9 mouse cellular contexts compared by ENCODE assay signal in the genomic region with DNA sequence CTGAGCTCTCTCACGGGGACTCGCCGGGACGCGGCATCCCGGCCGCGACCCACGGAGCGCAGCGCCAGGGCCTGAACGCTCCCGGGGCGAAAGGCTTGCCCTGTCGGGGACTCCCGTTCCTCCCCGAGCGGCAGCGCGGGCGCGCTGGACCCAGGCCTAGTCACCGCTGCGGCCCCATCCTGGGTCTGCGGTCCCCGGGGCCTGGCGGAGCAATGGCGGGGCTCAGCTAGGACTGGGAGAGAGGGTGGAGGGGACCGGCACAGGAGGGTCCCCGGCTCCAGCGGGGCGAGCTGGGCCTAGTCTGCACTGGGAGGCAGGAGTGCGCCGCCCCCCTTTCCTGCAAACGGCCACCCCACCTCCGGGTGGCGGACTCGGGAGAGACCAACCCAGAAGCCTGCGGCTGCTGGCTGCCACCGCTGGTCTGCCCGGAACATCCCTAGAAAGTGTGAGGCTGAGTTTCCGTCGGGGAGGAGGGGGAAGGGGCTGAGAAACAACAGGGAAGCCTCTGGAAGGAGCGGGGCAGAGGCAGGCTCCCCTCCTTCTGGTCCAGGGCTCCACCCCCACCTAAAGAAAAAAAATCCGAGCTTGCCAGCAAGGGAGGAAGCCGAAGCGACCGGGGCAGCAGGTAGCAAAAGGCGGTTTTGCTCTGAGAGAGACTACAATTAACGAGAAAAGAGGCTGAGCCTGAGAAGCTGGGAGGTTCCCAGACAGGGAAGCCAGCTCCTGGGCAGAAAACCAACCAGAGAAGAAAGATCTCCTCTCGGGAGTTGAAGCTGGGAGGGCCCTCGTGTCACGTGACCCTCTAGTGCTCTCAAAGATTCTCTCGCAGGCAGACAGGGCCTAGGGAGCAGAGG.
DNase-seq lines count a peak whose midpoint lies in the region; ATAC-seq and TF ChIP-seq lines count a peak whose summit lies in the region.
"Had no signal": no experiment of that assay in that cellular context is flagged by ENCODE, and none has a peak within 500 bp of the region (broad histone marks: within the 10 kb centered on the region; RNA-seq: fewer than 3 reads in every experiment).

No protein-coding gene starts in this region.

- H3K36me3 ChIP-seq in megakaryocyte, embryonic 14.5 days (replicated peaks; ENCODE audit: low read length), result no peaks in the 10 kb centered on the region
- H3K36me3 ChIP-seq in embryonic facial prominence, embryonic 12.5 days, result no peaks in the 10 kb centered on the region
- no peaks in the 10 kb centered on the region for H3K36me3 ChIP-seq in limb, embryonic 13.5 days
- no peaks in the 10 kb centered on the region for H3K36me3 ChIP-seq in midbrain, postnatal 0 days (ENCODE audit: insufficient read depth, low read length)
- no peaks in the 10 kb centered on the region for H3K36me3 ChIP-seq in stomach, embryonic 15.5 days
- H3K36me3 ChIP-seq: G1E had no signal

- peaks cover 69% of the 10 kb centered on the region for H3K4me1 ChIP-seq in megakaryocyte, embryonic 14.5 days
- peaks cover 23% of the 10 kb centered on the region for H3K4me1 ChIP-seq in embryonic facial prominence, embryonic 12.5 days
- peaks cover 28% of the 10 kb centered on the region for H3K4me1 ChIP-seq in limb, embryonic 13.5 days
- H3K4me1 ChIP-seq in midbrain, postnatal 0 days (ENCODE audit: insufficient read depth, low read length), result peaks cover 9% of the 10 kb centered on the region; the same call in 1 of the 2 replicates
- H3K4me1 ChIP-seq in stomach, embryonic 15.5 days, result peaks cover 14% of the 10 kb centered on the region

- ATAC-seq in megakaryocyte, adult 5-6 weeks (ENCODE audit: poor library complexity, severe bottlenecking), result no peak
- ATAC-seq in embryonic facial prominence, embryonic 12.5 days (ENCODE audit: insufficient number of reproducible peaks, insufficient read depth, low FRiP score, low TSS enrichment), result peak; percentile 79
- peak; percentile 81 for ATAC-seq in limb, embryonic 13.5 days (ENCODE audit: low FRiP score, low read depth)
- ATAC-seq in midbrain, postnatal 0 days (ENCODE audit: low FRiP score), result peak; percentile 81
- peak; percentile 79 for ATAC-seq in stomach, embryonic 15.5 days (ENCODE audit: insufficient read depth, low FRiP score, low read depth)

- H3K27ac ChIP-seq in embryonic facial prominence, embryonic 12.5 days, result peak overlapping the region; percentile 100
- H3K27ac ChIP-seq in limb, embryonic 13.5 days, result peak overlapping the region; percentile 98
- H3K27ac ChIP-seq in midbrain, postnatal 0 days (ENCODE audit: low read depth, low read length), result peak overlapping the region; percentile 100
- H3K27ac ChIP-seq in stomach, embryonic 15.5 days, result peak overlapping the region; percentile 99

- H3K27me3 ChIP-seq in megakaryocyte, embryonic 14.5 days (replicated peaks), result peaks cover 64% of the 10 kb centered on the region
- no peaks in the 10 kb centered on the region for H3K27me3 ChIP-seq in embryonic facial prominence, embryonic 12.5 days
- H3K27me3 ChIP-seq in limb, embryonic 13.5 days, result peaks cover 13% of the 10 kb centered on the region
- H3K27me3 ChIP-seq in midbrain, postnatal 0 days (ENCODE audit: insufficient read depth, low read length), result no peaks in the 10 kb centered on the region
- H3K27me3 ChIP-seq in stomach, embryonic 15.5 days (replicated peaks), result no peaks in the 10 kb centered on the region

- 1% methylated on average over 54 of the region's 54 CpGs for WGBS in embryonic facial prominence, embryonic 12.5 days
- WGBS in limb, embryonic 13.5 days, result under 1% methylated on average over 53 of the region's 54 CpGs
- WGBS in midbrain, postnatal 0 days, result 1% methylated on average over 52 of the region's 54 CpGs
- under 1% methylated on average over 54 of the region's 54 CpGs for WGBS in stomach, embryonic 15.5 days

- peak overlapping the region; percentile 82 for H3K4me2 ChIP-seq in embryonic facial prominence, embryonic 12.5 days (replicated peaks)
- peak overlapping the region; percentile 96 for H3K4me2 ChIP-seq in limb, embryonic 13.5 days (replicated peaks)
- peak overlapping the region; percentile 97 for H3K4me2 ChIP-seq in midbrain, postnatal 0 days (ENCODE audit: low read depth, low read length, poor library complexity, severe bottlenecking)
- peak overlapping the region; percentile 93 for H3K4me2 ChIP-seq in stomach, embryonic 15.5 days

- DNase-seq in heart, adult 8-10 months (ENCODE audit: low spot score), result peak; percentile 88
- DNase-seq in kidney, adult 8-10 months, result peak; percentile 91 to 92
- peak; percentile 94 for DNase-seq in midbrain, postnatal 0 days (ENCODE audit: low spot score)

- peak overlapping the region; percentile 95 for H3K9ac ChIP-seq in embryonic facial prominence, embryonic 12.5 days
- H3K9ac ChIP-seq in limb, embryonic 13.5 days, result peak overlapping the region; percentile 95
- H3K9ac ChIP-seq in midbrain, postnatal 0 days (replicated peaks; ENCODE audit: low read length, poor library complexity, severe bottlenecking), result peak overlapping the region; percentile 96
- H3K9ac ChIP-seq in stomach, embryonic 15.5 days, result peak overlapping the region; percentile 80

- peak overlapping the region; percentile 94 for H3K4me3 ChIP-seq in megakaryocyte, embryonic 14.5 days (replicated peaks)
- H3K4me3 ChIP-seq in embryonic facial prominence, embryonic 12.5 days, result peak overlapping the region; percentile 78
- peak overlapping the region; percentile 83 for H3K4me3 ChIP-seq in limb, embryonic 13.5 days
- peak overlapping the region; percentile 82 for H3K4me3 ChIP-seq in midbrain, postnatal 0 days (ENCODE audit: low read depth, low read length)
- H3K4me3 ChIP-seq in stomach, embryonic 15.5 days (replicated peaks), result peak overlapping the region; percentile 76

- peak; percentile 32 for TF ChIP-seq CTCF in midbrain, postnatal 0 days (IDR thresholded peaks at IDR 0.05)

- H3K9me3 ChIP-seq in megakaryocyte, embryonic 14.5 days, result no peaks in the 10 kb centered on the region
- H3K9me3 ChIP-seq in embryonic facial prominence, embryonic 12.5 days, result no peaks in the 10 kb centered on the region
- no peaks in the 10 kb centered on the region for H3K9me3 ChIP-seq in limb, embryonic 13.5 days
- H3K9me3 ChIP-seq in midbrain, postnatal 0 days (ENCODE audit: low read length), result no peaks in the 10 kb centered on the region
- no peaks in the 10 kb centered on the region for H3K9me3 ChIP-seq in stomach, embryonic 15.5 days
